Mouse (Mus musculus): ENCODE results near the gene Fmnl1. TPM values are rescaled to one million over a fixed set of nuclear protein-coding genes. Genes with fewer than 3 reads are reported as not detected.

The Fmnl1 gene
- polyA plus RNA-seq, 1 experiment: 3.7 TPM

- H3K79me3 ChIP-seq (ENCODE audit: low read depth): no peaks in the 10 kb centered on the region
- H3K79me2 ChIP-seq (ENCODE audit: control insufficient read depth, insufficient read depth): no peaks in the 10 kb centered on the region
- H3K4me3 ChIP-seq (ENCODE audit: insufficient read depth, poor library complexity, severe bottlenecking): no peak overlapping the region
- TF ChIP-seq MYOD1 (IDR thresholded peaks at IDR 0.05; ENCODE audit: control insufficient read depth, insufficient read length, low read depth): peak; percentile 85
- TF ChIP-seq USF1 (IDR thresholded peaks at IDR 0.05; ENCODE audit: low read depth): no peak
- TF ChIP-seq CEBPB (IDR thresholded peaks at IDR 0.05; ENCODE audit: low read depth): no peak
- TF ChIP-seq CTCF (IDR thresholded peaks at IDR 0.05; ENCODE audit: control insufficient read depth, insufficient read depth, insufficient read length): peak; percentile 97
- no peaks in the 10 kb centered on the region for H3K27me3 ChIP-seq (ENCODE audit: control insufficient read depth, insufficient read depth, insufficient read length)
- no peaks in the 10 kb centered on the region for H3K36me3 ChIP-seq (ENCODE audit: control insufficient read depth, insufficient read depth)
- H3ac ChIP-seq (ENCODE audit: control insufficient read depth, insufficient read length, low read depth): peak overlapping the region; percentile 20
These were observed 12.1 kb upstream of the Fmnl1 start for GRCm38 (mm10) chr11:103158621-103159478.

- H3K4me3 ChIP-seq (ENCODE audit: insufficient read depth, poor library complexity, severe bottlenecking): no peak overlapping the region
- no peaks in the 10 kb centered on the region for H3K79me2 ChIP-seq (ENCODE audit: control insufficient read depth, insufficient read depth)
- H3K27me3 ChIP-seq (ENCODE audit: control insufficient read depth, insufficient read depth, insufficient read length): no peaks in the 10 kb centered on the region
- H3ac ChIP-seq (ENCODE audit: control insufficient read depth, insufficient read length, low read depth): no peak overlapping the region
- no peaks in the 10 kb centered on the region for H3K36me3 ChIP-seq (ENCODE audit: control insufficient read depth, insufficient read depth)
- TF ChIP-seq CTCF (IDR thresholded peaks at IDR 0.05; ENCODE audit: control insufficient read depth, insufficient read depth, insufficient read length) (no peak), MYOD1 (IDR thresholded peaks at IDR 0.05; ENCODE audit: control insufficient read depth, insufficient read length, low read depth) (no peak), USF1 (IDR thresholded peaks at IDR 0.05; ENCODE audit: low read depth) (no peak), MAX (IDR thresholded peaks at IDR 0.05) (no peak), CEBPB (IDR thresholded peaks at IDR 0.05; ENCODE audit: low read depth) (no peak), MYOG (IDR thresholded peaks at IDR 0.05; ENCODE audit: control insufficient read depth, extremely low read depth, insufficient read length) (no peak), FOSL1 (IDR thresholded peaks at IDR 0.05; ENCODE audit: insufficient read depth, low read length, poor library complexity, severe bottlenecking) (no peak)
- H3K79me3 ChIP-seq (ENCODE audit: low read depth): no peaks in the 10 kb centered on the region
These were observed 10.2 kb upstream of the Fmnl1 start for GRCm38 (mm10) chr11:103160738-103161137.

DNA sequence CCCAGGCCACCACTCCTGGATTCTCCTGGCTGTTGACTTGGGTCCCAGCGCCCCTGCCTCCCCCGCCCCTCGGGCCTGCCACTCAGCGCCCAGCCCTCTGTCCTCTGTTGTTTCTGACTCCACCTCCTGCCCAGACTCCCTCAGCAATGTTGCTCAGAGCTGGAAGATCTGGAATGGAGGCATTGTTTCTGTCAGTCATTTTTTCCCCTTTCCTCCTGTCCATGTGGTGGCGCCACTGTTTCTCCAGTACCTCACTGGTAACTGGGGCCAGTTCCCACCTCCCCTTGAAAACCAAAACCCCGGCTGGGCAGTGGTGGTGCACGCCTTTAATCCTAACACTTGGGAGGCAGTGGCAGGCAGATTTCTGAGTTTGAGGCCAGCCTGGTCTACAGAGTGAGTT lies 9.5 kb upstream of the Fmnl1 start:
- no peaks in the 10 kb centered on the region for H3K79me3 ChIP-seq (ENCODE audit: low read depth)
- no peak overlapping the region for H3ac ChIP-seq (ENCODE audit: control insufficient read depth, insufficient read length, low read depth)
- TF ChIP-seq MYOD1 (IDR thresholded peaks at IDR 0.05; ENCODE audit: control insufficient read depth, insufficient read length, low read depth) (no peak), CEBPB (IDR thresholded peaks at IDR 0.05; ENCODE audit: low read depth) (no peak), MYOG (IDR thresholded peaks at IDR 0.05; ENCODE audit: control insufficient read depth, extremely low read depth, insufficient read length) (no peak), CTCF (IDR thresholded peaks at IDR 0.05; ENCODE audit: control insufficient read depth, insufficient read depth, insufficient read length) (no peak), MAX (IDR thresholded peaks at IDR 0.05) (no peak), FOSL1 (IDR thresholded peaks at IDR 0.05; ENCODE audit: insufficient read depth, low read length, poor library complexity, severe bottlenecking) (no peak), USF1 (IDR thresholded peaks at IDR 0.05; ENCODE audit: low read depth) (no peak)
- H3K27me3 ChIP-seq (ENCODE audit: control insufficient read depth, insufficient read depth, insufficient read length): no peaks in the 10 kb centered on the region
- no peak overlapping the region for H3K4me3 ChIP-seq (ENCODE audit: insufficient read depth, poor library complexity, severe bottlenecking)
- no peaks in the 10 kb centered on the region for H3K36me3 ChIP-seq (ENCODE audit: control insufficient read depth, insufficient read depth)
- H3K79me2 ChIP-seq (ENCODE audit: control insufficient read depth, insufficient read depth): no peaks in the 10 kb centered on the region

GRCm38 (mm10) chr11:103162132-103162531 lies 8.8 kb upstream of the Fmnl1 start:
- no peaks in the 10 kb centered on the region for H3K27me3 ChIP-seq (ENCODE audit: control insufficient read depth, insufficient read depth, insufficient read length)
- H3ac ChIP-seq (ENCODE audit: control insufficient read depth, insufficient read length, low read depth): no peak overlapping the region
- no peaks in the 10 kb centered on the region for H3K79me3 ChIP-seq (ENCODE audit: low read depth)
- H3K36me3 ChIP-seq (ENCODE audit: control insufficient read depth, insufficient read depth): no peaks in the 10 kb centered on the region
- TF ChIP-seq MYOD1 (IDR thresholded peaks at IDR 0.05; ENCODE audit: control insufficient read depth, insufficient read length, low read depth): no peak
- no peak for TF ChIP-seq FOSL1 (IDR thresholded peaks at IDR 0.05; ENCODE audit: insufficient read depth, low read length, poor library complexity, severe bottlenecking)
- no peak for TF ChIP-seq CEBPB (IDR thresholded peaks at IDR 0.05; ENCODE audit: low read depth)
- TF ChIP-seq MAX (IDR thresholded peaks at IDR 0.05): no peak
- no peak for TF ChIP-seq MYOG (IDR thresholded peaks at IDR 0.05; ENCODE audit: control insufficient read depth, extremely low read depth, insufficient read length)
- no peak for TF ChIP-seq CTCF (IDR thresholded peaks at IDR 0.05; ENCODE audit: control insufficient read depth, insufficient read depth, insufficient read length)
- TF ChIP-seq USF1 (IDR thresholded peaks at IDR 0.05; ENCODE audit: low read depth): no peak
- H3K79me2 ChIP-seq (ENCODE audit: control insufficient read depth, insufficient read depth): no peaks in the 10 kb centered on the region
- no peak overlapping the region for H3K4me3 ChIP-seq (ENCODE audit: insufficient read depth, poor library complexity, severe bottlenecking)

- H3K4me3 ChIP-seq (ENCODE audit: insufficient read depth, poor library complexity, severe bottlenecking): no peak overlapping the region
- H3K36me3 ChIP-seq (ENCODE audit: control insufficient read depth, insufficient read depth): no peaks in the 10 kb centered on the region
- TF ChIP-seq FOSL1 (IDR thresholded peaks at IDR 0.05; ENCODE audit: insufficient read depth, low read length, poor library complexity, severe bottlenecking) (no peak), MAX (IDR thresholded peaks at IDR 0.05) (no peak)
- no peak overlapping the region for H3ac ChIP-seq (ENCODE audit: control insufficient read depth, insufficient read length, low read depth)
- H3K79me2 ChIP-seq (ENCODE audit: control insufficient read depth, insufficient read depth): no peaks in the 10 kb centered on the region
- H3K27me3 ChIP-seq (ENCODE audit: control insufficient read depth, insufficient read depth, insufficient read length): no peaks in the 10 kb centered on the region
- no peaks in the 10 kb centered on the region for H3K79me3 ChIP-seq (ENCODE audit: low read depth)
These were observed 6.5 kb upstream of the Fmnl1 start for GRCm38 (mm10) chr11:103164391-103164790.

Data from C2C12 (cell line).